Mouse (Mus musculus): ENCODE data around the gene Nr1h4. TPM values are rescaled to one million over a fixed set of nuclear protein-coding genes. Genes with fewer than 3 reads are reported as not detected.

Nr1h4 gene
- total RNA-seq, 4 experiments from 2014 or later: 0.35 to 0.50 (median 0.41) TPM

- no peak for DNase-seq (ENCODE audit: low spot score)
These were observed 11.5 kb downstream of the Nr1h4 start for GRCm38 (mm10) chr10:89521790-89522431.

DNA sequence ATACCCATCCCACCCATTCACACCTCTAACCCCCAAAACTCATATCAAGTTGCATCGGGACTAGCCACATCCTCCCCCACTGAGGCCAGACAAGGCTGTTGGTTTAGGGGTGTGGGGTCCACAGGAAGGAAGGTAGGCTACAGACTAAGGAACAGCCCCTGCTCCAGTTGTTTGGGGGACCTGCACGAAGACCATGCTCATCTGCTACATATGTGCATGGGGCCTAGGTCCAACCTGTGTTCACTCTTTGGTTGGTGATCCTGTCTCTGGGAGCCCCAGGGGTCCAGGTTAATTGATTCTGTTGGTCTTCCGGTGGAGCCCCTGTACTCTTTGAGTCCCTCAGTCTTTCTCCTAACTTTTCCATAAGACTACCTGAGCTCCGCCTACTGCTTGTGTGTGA lies 13.0 kb downstream of the Nr1h4 start:
- DNase-seq (ENCODE audit: low spot score): no peak

DNA sequence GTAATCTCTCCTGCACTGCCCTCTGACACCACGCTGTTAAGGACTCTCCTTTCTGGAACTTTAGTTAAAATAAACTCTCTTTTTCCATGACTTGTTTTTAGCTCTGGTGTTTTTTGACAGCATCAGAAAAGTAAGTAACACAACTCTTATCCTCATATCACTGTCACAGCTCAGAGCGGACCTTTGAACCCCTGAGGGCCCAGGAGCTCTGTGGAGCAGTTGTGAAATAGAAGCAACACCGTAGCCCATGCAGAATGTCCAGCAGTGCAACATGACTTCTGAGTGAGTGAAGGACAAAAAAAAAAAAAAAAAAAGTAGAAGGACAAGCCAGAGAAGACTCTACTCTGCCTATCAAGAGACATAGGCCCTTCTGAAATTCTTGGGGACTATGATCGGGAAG lies 14.2 kb downstream of the Nr1h4 start:
- DNase-seq (ENCODE audit: low spot score): no peak

- no peak for DNase-seq (ENCODE audit: low spot score)
These were observed 15.0 kb downstream of the Nr1h4 start for GRCm38 (mm10) chr10:89518365-89518764.

GRCm38 (mm10) chr10:89515813-89516212 lies 17.6 kb downstream of the Nr1h4 start:
- DNase-seq (ENCODE audit: low spot score): no peak

- DNase-seq (ENCODE audit: low spot score): no peak
These were observed 20.8 kb downstream of the Nr1h4 start for GRCm38 (mm10) chr10:89512562-89512961.

GRCm38 (mm10) chr10:89510547-89510946 lies 22.8 kb downstream of the Nr1h4 start:
- no peak for DNase-seq (ENCODE audit: low spot score)

DNA sequence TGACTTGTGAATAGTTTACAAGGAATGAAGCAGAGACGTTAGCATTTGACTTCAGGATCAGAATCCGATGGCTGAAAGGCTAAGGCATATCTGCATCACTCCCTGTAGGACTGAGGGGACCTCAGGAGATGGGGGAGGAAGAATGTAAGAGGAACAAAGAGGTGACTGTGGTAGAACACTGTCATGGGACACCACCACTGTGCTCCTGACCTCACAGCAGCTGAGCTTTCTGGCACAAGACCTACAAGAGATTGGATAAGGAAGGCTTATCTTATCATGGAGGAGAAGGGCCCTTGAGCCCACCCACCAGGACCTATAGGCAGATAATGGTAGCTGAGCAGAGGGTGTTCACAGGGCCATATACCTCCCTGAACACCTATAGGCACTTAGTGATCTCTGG lies 24.8 kb downstream of the Nr1h4 start:
- DNase-seq (ENCODE audit: low spot score): no peak

- no peak for DNase-seq (ENCODE audit: low spot score)
These were observed 26.9 kb downstream of the Nr1h4 start for GRCm38 (mm10) chr10:89506479-89506878.

DNA sequence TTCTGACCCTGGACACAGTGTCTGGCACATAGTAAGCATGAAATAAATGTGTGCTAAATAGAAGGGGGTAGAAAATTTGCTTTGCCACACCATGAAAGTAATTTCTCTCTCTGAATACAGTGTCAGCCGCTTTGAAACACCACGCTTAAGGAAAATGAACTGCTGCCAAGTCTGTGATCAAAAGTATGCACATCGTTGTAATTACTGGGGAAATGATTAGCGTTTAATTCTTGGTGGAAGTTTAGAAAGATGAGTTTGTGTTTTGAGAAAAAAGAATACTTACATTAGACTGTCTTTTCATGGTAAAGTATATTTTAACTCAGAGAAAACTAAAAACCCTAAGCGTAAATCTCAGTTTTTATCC lies 27.8 kb downstream of the Nr1h4 start:
- no peak for DNase-seq (ENCODE audit: low spot score)

DNA sequence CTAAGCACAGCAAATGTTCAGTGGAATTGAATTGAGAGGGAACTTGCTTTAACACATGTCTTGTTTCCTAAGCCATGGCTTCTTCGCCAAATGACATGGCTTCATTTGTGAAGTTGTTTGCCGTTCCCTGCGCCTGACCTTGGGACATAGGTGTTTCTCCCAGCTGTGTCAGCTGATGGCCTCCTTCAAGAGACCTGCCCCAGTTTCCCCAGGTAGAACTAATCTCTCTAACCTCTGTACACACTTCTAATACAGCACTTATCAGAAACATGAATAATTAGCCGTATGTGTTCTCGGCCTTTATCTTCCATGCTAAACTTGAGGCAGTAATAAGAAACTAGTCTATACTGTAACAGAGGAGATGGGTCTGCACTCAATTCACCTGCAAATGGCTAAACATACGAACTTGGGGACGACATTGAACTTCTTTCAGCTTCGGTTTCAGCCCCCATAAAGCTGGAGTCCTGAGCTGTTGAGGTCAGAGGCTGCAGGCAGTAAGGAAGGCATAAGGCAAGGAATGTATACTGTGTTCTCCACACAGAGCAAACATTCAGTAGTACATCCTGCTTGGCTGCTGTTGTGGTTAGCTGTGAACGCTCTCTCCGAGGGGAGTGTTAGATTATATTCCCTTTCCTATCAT lies 28.3 kb downstream of the Nr1h4 start:
- no peak for DNase-seq (ENCODE audit: low spot score)

GRCm38 (mm10) chr10:89502986-89503560 lies 30.3 kb downstream of the Nr1h4 start:
- DNase-seq (ENCODE audit: low spot score): no peak

DNA sequence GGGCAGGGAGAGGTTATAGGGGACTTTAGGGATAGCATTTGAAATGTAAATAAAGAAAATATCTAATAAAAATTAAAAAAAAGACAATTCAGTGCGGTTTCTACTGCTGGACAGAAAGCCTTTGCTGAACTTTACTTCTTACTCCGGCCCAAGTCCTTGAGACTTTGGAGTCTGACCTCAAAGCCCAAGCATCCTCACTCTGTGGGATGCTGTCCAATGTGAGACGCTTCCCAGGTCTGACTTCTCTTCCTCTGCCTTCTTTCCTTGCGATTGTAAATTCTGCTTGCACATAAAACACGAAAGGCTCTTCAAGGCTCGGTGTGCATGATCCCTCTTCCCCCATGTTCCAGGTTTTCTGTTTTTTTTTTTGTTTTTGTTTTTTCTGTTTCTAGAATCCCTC lies 31.5 kb downstream of the Nr1h4 start:
- no peak for DNase-seq (ENCODE audit: low spot score)

GRCm38 (mm10) chr10:89495537-89495936 lies 37.8 kb downstream of the Nr1h4 start:
- DNase-seq (ENCODE audit: low spot score): no peak

- DNase-seq (ENCODE audit: low spot score): no peak
These were observed 42.1 kb downstream of the Nr1h4 start for GRCm38 (mm10) chr10:89491321-89491720.

DNA sequence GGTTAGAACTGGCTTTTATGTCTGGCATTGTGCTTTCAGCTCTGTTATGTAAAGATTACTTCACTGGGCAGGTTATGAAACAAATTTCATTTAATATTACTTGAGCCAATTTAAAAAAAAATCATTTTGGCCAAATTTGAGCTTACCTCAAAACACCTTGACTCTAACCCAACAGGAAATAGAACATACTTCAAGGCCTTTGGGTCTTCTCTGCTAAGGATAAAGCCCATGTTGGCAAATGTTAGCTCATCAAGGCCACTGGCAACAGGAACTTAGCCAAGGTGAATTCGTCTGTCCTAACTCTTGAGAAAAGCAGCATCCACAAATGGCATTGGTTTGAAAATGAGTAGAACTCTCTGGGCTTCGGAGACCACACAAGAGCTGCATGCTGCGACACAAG lies 43.1 kb downstream of the Nr1h4 start:
- no peak for DNase-seq (ENCODE audit: low spot score)

- DNase-seq (ENCODE audit: low spot score): no peak
These were observed 43.9 kb downstream of the Nr1h4 start for GRCm38 (mm10) chr10:89489459-89489858.

- DNase-seq (ENCODE audit: low spot score): no peak
These were observed 46.2 kb downstream of the Nr1h4 start for GRCm38 (mm10) chr10:89486995-89487742.

DNA sequence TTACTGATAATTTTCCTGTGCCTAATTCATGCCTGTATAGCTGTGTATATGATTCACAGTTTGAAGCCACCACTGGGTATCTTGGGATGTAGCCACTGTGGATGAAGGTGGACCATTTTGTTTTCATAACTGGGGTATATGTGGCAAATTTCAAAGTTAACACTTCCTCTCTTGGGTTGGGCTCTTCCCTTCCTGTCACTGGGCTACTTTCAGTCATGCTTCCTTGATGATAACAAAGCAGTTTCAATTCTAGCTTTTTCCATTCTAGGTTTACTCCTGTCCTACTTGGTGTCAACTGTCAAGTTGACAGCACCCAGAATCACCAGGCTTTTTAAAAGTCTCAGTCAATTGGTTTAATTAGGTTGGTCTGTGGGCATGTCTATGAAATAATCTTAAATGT lies 48.5 kb downstream of the Nr1h4 start:
- no peak for DNase-seq (ENCODE audit: low spot score)

DNA sequence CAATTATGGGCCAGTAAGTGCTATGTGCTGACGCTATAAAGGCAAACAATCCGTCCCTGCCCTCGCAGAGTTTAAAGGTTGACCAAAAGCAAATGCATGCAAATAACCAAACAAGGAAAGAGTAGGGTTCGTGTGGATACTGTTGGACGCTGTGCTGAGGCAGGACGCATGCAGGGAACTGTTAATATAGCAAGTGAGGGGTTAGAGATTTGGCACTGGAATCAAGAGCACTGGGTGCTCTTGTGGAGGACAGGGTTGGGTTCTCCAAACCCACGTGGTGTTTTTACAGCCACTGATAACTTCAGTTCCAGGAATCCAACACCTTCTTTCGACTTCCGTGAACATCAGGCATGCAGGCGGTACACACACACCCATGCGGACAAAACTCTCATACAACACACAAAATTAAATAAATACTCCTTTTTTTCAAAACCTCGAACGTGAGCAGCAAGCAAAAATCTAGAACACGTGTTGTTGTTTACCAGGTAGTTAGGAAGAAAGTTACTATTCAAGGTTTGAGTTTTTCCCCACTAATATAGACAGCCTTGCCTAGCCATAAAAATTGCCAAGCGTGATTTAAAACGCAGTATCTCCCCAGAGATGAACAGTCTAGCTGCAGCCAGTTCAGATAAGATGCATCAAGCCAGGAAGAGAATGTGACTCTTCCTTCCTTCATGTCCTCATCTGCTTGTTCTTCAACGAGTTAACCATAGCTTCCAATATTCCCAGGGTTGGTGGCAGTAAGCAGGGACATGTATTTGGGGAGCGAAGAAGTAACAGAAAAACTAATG lies 49.4 kb downstream of the Nr1h4 start:
- no peak for DNase-seq (ENCODE audit: low spot score)

DNA sequence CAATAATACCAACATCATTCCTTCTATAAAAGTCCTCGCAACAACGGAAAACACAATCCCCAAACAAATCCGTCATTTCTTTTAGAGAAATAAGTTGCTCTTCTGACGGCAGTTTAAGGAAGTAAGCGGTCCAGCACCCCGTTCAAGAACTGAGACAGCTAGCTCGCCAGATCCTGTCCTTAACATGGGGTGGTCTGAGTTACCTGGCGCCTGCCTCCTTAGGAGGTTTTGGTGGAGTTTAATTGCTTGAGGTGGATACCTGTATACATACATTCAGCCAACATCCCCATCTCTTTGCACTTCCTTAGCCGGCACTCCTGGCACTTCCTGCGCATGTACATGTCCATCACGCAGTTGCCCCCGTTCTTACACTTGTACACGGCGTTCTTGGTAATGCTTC lies 50.3 kb downstream of the Nr1h4 start:
- no peak for DNase-seq (ENCODE audit: low spot score)

DNA sequence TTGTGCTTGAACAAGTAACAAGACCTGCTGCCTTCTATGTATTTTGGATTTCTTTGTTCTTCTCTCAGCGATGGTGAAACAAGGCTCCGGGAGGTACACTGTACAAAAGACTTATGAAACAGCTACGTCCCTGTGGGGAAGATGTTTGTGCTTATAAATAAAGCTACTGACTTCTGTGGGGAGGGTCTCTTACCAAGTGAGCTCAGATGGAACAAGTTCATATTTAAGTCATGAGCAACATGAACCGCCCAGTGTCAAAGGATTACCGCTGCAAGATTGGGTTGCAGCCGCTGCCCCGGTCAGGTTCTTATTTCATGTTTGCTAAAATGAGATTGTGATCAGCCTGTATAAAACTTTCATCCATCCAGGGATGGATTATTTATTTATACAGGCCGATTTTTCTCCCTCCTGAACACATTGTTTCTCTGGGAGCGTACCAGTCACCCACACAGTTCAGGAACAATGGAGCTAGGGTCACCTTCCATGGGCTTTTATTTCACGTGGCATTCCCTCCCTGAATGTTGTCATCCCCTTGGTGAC lies 51.2 kb downstream of the Nr1h4 start:
- no peak for DNase-seq (ENCODE audit: low spot score)
